Mouse (Mus musculus) testis, adult 10 weeks (tissue): ENCODE data around the gene Zc3h12b. TPM values are rescaled to one million over a fixed set of nuclear protein-coding genes. Genes with fewer than 3 reads are reported as not detected.

ENCODE experiments used
- polyA plus RNA-seq: library from polyadenylated mRNA; stranded (reverse); fragments of 350-450 nt; fragmentation: Illumina TruSeq; extraction: RNeasy Lipid Tissue Mini Kit (QIAGEN cat#74804); gene quantifications from one replicate; pipeline ENCODE4 v1.2.3, GENCODE M21; 2014; ENCODE audit warnings: low read depth, low replicate concordance

Gene Zc3h12b
- 1.6 TPM for polyA plus RNA-seq

DNA sequence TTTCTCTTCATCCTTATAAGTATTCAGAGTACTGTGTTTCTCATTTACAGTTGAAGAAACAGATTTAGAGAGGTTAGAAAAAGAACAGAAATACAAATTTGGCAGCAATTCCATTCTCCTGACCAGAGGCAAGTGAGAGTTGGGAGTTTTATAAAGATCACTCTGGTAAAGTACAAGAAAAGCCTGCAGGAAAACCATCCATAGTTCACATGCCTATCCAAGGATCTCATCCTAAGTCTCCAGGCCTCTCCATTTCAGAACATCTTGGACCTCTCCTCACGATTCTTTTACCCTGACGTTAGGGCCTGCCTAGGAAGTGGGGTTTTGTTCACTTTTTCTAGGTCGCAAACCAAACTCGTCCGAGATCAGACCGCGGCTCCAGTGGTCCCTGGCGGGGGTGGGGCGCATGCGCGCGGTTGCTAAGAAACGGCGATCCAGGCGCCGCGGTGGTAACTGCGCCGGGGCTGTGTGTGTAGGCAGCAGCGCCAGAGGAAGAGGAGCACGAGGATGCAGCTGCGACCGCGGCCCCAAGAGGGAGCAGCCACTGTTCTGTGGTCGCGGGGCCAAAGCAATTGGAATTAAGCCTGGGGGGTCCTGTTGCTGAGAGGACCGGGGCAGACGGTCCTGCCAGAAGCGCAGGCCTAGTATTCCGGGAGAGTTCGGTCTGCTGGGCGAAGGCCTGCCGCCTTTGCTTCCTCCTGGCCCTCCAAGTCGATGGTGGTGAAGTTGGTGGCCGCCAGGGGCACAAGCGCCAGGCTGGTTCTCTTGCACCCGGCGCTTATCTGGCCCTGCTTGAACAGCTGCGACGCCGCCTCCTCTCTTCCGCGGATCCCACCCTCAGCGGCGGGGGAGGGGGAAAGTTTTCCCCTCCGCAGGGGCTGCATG, at the start of gene Zc3h12b:
Gene Zc3h12b, plus strand, starts transcription at position 452 of the 885 bp plus-strand sequence.

DNA sequence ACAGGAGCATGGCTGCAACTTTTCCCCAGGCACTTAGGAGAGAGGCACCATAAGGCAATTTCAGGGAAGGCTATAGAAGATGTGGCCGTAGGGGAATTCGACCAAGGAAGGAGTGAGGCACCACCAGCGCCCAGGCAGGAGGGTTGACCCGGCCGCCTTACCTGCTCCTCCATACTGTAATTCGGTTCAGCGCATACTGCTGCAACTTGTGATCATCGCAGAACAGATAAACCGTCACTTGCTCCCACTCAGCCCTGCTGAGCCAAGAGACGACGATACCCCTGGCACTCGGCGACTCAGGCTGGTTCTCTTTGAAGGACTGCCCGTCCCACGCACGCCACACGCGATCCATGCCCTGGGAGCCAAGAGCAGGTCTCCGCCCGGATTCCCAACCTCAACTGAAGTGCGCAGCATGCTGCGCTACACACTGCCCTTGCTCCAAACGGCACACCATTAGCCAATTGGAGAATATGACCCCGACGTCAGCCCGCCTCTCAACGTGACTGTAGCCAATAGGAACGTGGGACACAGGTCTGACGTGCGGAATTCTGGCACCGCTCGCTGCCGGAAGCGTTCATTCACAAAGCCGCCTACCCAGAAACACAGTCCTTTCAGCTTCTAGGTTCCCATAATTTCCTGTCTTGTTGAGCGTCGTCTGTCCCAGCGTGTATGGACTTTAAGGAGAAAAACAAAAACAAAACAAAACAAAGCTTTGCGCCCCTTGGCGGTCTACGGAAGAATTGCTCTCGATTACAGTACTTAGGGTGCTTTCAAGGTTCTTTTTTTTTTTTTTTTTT, 245.2 kb downstream of the Zc3h12b start, which contains the start of gene Las1l:
Gene Las1l, minus strand, starts transcription at position 466 of the 797 bp plus-strand sequence.

Other genes with a start within 250 kb of the Zc3h12b start
- gene Asb12, start 153.7 kb upstream of the Zc3h12b start, polyA plus RNA-seq: 39.6 TPM
- 87.8 TPM for gene Pfn5, start 153.6 kb upstream of the Zc3h12b start, polyA plus RNA-seq
- 3.8 TPM for gene Zc4h2, start 53.2 kb upstream of the Zc3h12b start, polyA plus RNA-seq
- 16.0 TPM for gene Las1l, start 245.3 kb downstream of the Zc3h12b start, polyA plus RNA-seq